Mouse (Mus musculus) intestine, embryonic 16.5 days (tissue): ENCODE data around the gene Bglap3. TPM values are rescaled to one million over a fixed set of nuclear protein-coding genes. Genes with fewer than 3 reads are reported as not detected.
"Not testable (repeated sequence)": the region's sequence is repeated elsewhere in the genome, so short reads cannot be mapped to it uniquely, and the experiment has no call there.

Experiments
- ATAC-seq: fragments of 200-750 bp; cut with Nextera tagmentation; 2 replicates; pipeline ENCODE4 v1.8.0; 2017; ENCODE audit warnings: moderate TSS enrichment, moderate library complexity
- H3K27ac ChIP-seq: fragments of 300-500 bp; sonication (generic); 2 replicates; pipeline ENCODE4 v1.5.1; 2014; ENCODE audit warnings: mild to moderate bottlenecking, low read length
- H3K27me3 ChIP-seq: fragments of 300-500 bp; sonication (generic); replicated peaks from 2 replicates; pipeline ENCODE4 v1.6.1; 2014; ENCODE audit warnings: low read length, control low read depth, mixed read lengths; ENCODE audit not compliant: control insufficient read depth, insufficient read depth
- H3K36me3 ChIP-seq: fragments of 300-500 bp; sonication (generic); 2 replicates; pipeline ENCODE4 v1.6.1; 2014; ENCODE audit warnings: low read length, control low read depth; ENCODE audit not compliant: control insufficient read depth, insufficient read depth
- H3K4me1 ChIP-seq: fragments of 300-500 bp; sonication (generic); 2 replicates; pipeline ENCODE4 v1.6.1; 2014; ENCODE audit warnings: low read length, control low read depth, mixed read lengths; ENCODE audit not compliant: control insufficient read depth, insufficient read depth
- H3K4me2 ChIP-seq: fragments of 300-500 bp; sonication (generic); 2 replicates; pipeline ENCODE4 v1.6.1; 2014; ENCODE audit warnings: low read depth, low read length, control low read depth
- H3K4me3 ChIP-seq: fragments of 300-500 bp; sonication (generic); 2 replicates; pipeline ENCODE4 v1.5.1; 2014; ENCODE audit warnings: mild to moderate bottlenecking, low read length
- H3K9ac ChIP-seq: fragments of 300-500 bp; sonication (generic); 2 replicates; pipeline ENCODE4 v1.6.1; 2014; ENCODE audit warnings: low read depth, low read length
- H3K9me3 ChIP-seq: fragments of 300-500 bp; sonication (generic); 2 replicates; pipeline ENCODE4 v1.6.1; 2016; ENCODE audit warnings: low read length, control low read depth; ENCODE audit not compliant: control insufficient read depth
- WGBS: fragments of 180-500 bp; shearing (Covaris S2); extraction: QIAGEN DNeasy Blood & Tissue Kit; methylation state at CpG from one replicate; pipeline ENCODE4 v1.1.7; 2014; 5-methylcytosine and 5-hydroxymethylcytosine counted together
- polyA plus RNA-seq: library from polyadenylated mRNA; unstranded; fragments of >200 nt; fragmentation: Nextera tagmentation; extraction: Ambion mirVana; gene quantifications from 2 replicates; pipeline ENCODE4 v1.2.1, GENCODE M21; 2015

The Bglap3 gene
- 2.2 and 5.3 TPM in 2 replicates for polyA plus RNA-seq

- not testable (repeated sequence) for H3K27ac ChIP-seq, H3K4me1 ChIP-seq, H3K9ac ChIP-seq, ATAC-seq, H3K9me3 ChIP-seq, H3K4me2 ChIP-seq, H3K4me3 ChIP-seq, H3K36me3 ChIP-seq, H3K27me3 ChIP-seq
- 91% methylated on average over 9 of the region's 9 CpGs for WGBS
Observed at GRCm38 (mm10) chr3:88372643-88373042, at the start of gene Bglap3. TSS of gene Bglap3 (minus strand) at chr3:88372743.

- Histone ChIP-seq H3K4me1 (peaks cover 28% of the 10 kb centered on the region), H3K4me2 (no peak overlapping the region), H3K9me3 (no peaks in the 10 kb centered on the region), H3K4me3 (no peak overlapping the region), H3K27me3 (no peaks in the 10 kb centered on the region), H3K36me3 (peaks cover 9% of the 10 kb centered on the region; the same call in 1 of the 2 replicates), H3K9ac (peak overlapping the region; percentile 30), H3K27ac (peak overlapping the region; percentile 12)
- ATAC-seq, result peak; percentile 54
- WGBS, result 33% methylated on average over 9 of the region's 9 CpGs
Observed at GRCm38 (mm10) chr3:88422020-88422720, 49.6 kb upstream of the Bglap3 start.

- Histone ChIP-seq H3K4me1 (peaks cover 34% of the 10 kb centered on the region), H3K4me2 (no peak overlapping the region), H3K36me3 (peaks cover 13% of the 10 kb centered on the region), H3K9me3 (no peaks in the 10 kb centered on the region), H3K4me3 (no peak overlapping the region), H3K27me3 (no peaks in the 10 kb centered on the region), H3K9ac (no peak overlapping the region), H3K27ac (no peak overlapping the region)
- no peak for ATAC-seq
- WGBS, result 94% methylated on average over 19 of the region's 19 CpGs
Observed at GRCm38 (mm10) chr3:88420771-88421170, 48.2 kb upstream of the Bglap3 start.

GRCm38 (mm10) chr3:88418016-88418415, 45.5 kb upstream of the Bglap3 start:
- Histone ChIP-seq H3K27ac (no peak overlapping the region), H3K36me3 (peaks cover 13% of the 10 kb centered on the region), H3K27me3 (no peaks in the 10 kb centered on the region), H3K9me3 (no peaks in the 10 kb centered on the region), H3K4me1 (peaks cover 27% of the 10 kb centered on the region), H3K4me2 (no peak overlapping the region), H3K9ac (no peak overlapping the region), H3K4me3 (no peak overlapping the region)
- 78% methylated on average over 6 of the region's 6 CpGs for WGBS
- ATAC-seq, result no peak

GRCm38 (mm10) chr3:88415668-88416067, 43.1 kb upstream of the Bglap3 start:
- peak; percentile 54 for ATAC-seq
- Histone ChIP-seq H3K27me3 (no peaks in the 10 kb centered on the region), H3K9ac (0 out of 2 replicates have a peak overlapping the region, but pooled peaks have one; percentile 34), H3K4me2 (no peak overlapping the region), H3K9me3 (no peaks in the 10 kb centered on the region), H3K27ac (peak overlapping the region; percentile 57), H3K4me3 (no peak overlapping the region), H3K4me1 (peaks cover 16% of the 10 kb centered on the region), H3K36me3 (peaks cover 11% of the 10 kb centered on the region)
- WGBS, result 47% methylated on average over 4 of the region's 4 CpGs

GRCm38 (mm10) chr3:88412636-88413035, 40.1 kb upstream of the Bglap3 start:
- H3K4me3 ChIP-seq, result no peak overlapping the region
- no peaks in the 10 kb centered on the region for H3K27me3 ChIP-seq
- no peaks in the 10 kb centered on the region for H3K9me3 ChIP-seq
- H3K36me3 ChIP-seq, result peaks cover 5% of the 10 kb centered on the region
- H3K27ac ChIP-seq, result no peak overlapping the region
- H3K9ac ChIP-seq, result no peak overlapping the region
- ATAC-seq, result no peak
- WGBS, result 83% methylated on average over 11 of the region's 11 CpGs
- H3K4me2 ChIP-seq, result no peak overlapping the region
- peaks cover 31% of the 10 kb centered on the region for H3K4me1 ChIP-seq

GRCm38 (mm10) chr3:88411681-88412080, 39.1 kb upstream of the Bglap3 start:
- Histone ChIP-seq H3K27me3 (no peaks in the 10 kb centered on the region), H3K9ac (no peak overlapping the region), H3K9me3 (no peaks in the 10 kb centered on the region), H3K36me3 (peaks cover 4% of the 10 kb centered on the region; the same call in 1 of the 2 replicates), H3K4me2 (no peak overlapping the region), H3K4me1 (peaks cover 36% of the 10 kb centered on the region), H3K4me3 (no peak overlapping the region), H3K27ac (peak overlapping the region; percentile 25)
- no peak for ATAC-seq
- 72% methylated on average over 4 of the region's 4 CpGs for WGBS

GRCm38 (mm10) chr3:88410645-88411031, 38.1 kb upstream of the Bglap3 start:
- Histone ChIP-seq H3K9ac (peak overlapping the region; percentile 89), H3K36me3 (no peaks in the 10 kb centered on the region)
- peak; percentile 26 for ATAC-seq

GRCm38 (mm10) chr3:88409741-88410644, 37.5 kb upstream of the Bglap3 start, which contains the start of gene Pmf1:
TSS of gene Pmf1 (minus strand) at chr3:88410331.
- Histone ChIP-seq H3K27ac (peak within 1 kb of the TSS; percentile 87), H3K9ac (peak within 1 kb of the TSS; percentile 89), H3K4me1 (peaks cover 25% of the 10 kb centered on the region), H3K27me3 (no peaks in the 10 kb centered on the region), H3K4me2 (peak within 1 kb of the TSS; percentile 54), H3K36me3 (no peaks in the 10 kb centered on the region), H3K9me3 (no peaks in the 10 kb centered on the region), H3K4me3 (peak within 1 kb of the TSS; percentile 64)
- WGBS, result under 1% methylated on average over 54 of the region's 54 CpGs
- ATAC-seq, result peak; percentile 93

More at GRCm38 (mm10) chr3:88410645-88411031, 38.1 kb upstream of the Bglap3 start:
- Histone ChIP-seq H3K4me3 (peak overlapping the region; percentile 64), H3K4me1 (peaks cover 30% of the 10 kb centered on the region), H3K4me2 (peak overlapping the region; percentile 54), H3K27me3 (no peaks in the 10 kb centered on the region), H3K27ac (peak overlapping the region; percentile 84), H3K9me3 (no peaks in the 10 kb centered on the region)
- WGBS, result 20% methylated on average over 7 of the region's 7 CpGs
